Mouse (Mus musculus): ENCODE results near the gene Sfxn5. TPM values are rescaled to one million over a fixed set of nuclear protein-coding genes. Genes with fewer than 3 reads are reported as not detected.

Sfxn5 gene
- polyA plus RNA-seq, 1 experiment, result 27.9 TPM

DNA sequence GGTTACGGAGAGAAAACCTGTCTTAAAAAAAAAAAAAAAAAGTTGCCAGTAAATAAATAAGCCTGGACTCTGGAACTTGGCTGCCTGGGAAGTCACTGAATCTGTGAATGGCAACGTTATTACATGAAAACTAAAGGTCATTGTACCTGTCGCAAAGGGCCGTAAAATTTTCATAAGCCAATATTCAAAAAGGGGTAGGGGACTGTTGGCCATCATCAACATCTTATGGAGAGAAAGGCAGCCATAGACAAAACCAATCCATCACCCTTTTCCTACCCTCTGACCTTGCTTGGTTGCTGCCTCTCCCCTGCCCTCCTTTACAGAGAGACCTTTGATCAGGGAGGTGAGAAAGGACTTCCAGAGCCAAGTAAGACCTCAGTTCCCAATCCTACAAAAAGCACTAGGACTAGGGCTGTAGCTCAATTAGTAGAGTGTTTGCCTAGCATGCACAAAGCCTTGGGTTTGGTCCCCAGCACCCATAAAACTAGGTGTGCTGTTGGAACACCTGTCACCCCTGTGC, 3.5 kb downstream of the Sfxn5 start:
- 81% methylated on average over 4 of the region's 4 CpGs for WGBS
- H3K4me3 ChIP-seq (replicated peaks; ENCODE audit: control insufficient read depth, low read depth, low read length), result no peak overlapping the region
- TF ChIP-seq POLR2A (IDR thresholded peaks at IDR 0.05; ENCODE audit: borderline replicate concordance, control insufficient read depth, low read depth, low read length) (no peak), CTCF (IDR thresholded peaks at IDR 0.05; ENCODE audit: control insufficient read depth, insufficient read depth, low read length) (no peak)

DNA sequence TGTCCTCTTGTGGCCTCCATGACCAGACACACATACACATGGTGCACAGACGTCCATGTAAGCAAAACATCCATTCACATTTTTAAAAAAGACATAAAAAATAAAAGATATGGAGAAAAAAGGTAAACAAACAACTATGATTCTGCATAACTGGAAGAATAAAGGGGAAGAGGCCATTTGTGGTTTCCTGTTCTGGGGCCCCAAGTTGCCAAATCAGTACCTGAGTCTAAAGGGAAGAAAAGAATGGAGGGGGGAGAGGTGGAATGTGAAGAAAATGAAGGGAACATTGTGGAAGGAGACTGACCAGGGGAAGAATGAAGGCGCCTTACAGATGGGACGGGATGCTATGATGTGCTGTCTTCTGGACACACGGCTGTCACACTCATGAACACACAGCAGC, 6.7 kb downstream of the Sfxn5 start:
- 45% methylated on average over 4 of the region's 4 CpGs for WGBS

More for the DNA sequence above, 3.5 kb downstream of the Sfxn5 start:
- no peak overlapping the region for H3K27ac ChIP-seq (ENCODE audit: control insufficient read depth, insufficient read depth, low read depth, low read length, poor library complexity)
- peaks cover 7% of the 10 kb centered on the region for H3K4me1 ChIP-seq (ENCODE audit: control insufficient read depth, insufficient read depth, low read length)

DNA sequence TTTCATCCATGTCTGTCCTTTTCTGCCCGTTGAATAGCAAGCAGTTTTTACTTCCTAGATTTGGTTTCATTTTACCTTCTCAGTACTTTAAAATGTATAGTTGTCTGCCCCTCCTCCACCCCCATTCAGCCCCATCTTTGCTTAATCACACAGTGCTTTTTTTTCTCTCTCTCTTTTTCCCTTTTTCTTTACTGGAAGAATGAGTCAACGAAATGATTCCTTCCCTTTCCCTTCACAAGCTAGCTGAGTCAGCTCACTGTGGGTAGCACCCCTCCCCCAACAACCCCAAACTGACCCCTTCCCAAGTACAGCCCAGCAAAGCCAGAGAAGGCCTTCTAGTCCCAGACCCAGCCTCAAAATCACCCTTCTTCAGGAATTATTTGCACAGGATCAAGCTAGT, 8.1 kb downstream of the Sfxn5 start:
- Histone ChIP-seq H3K4me1 (ENCODE audit: control insufficient read depth, insufficient read depth, low read length) (peaks cover 8% of the 10 kb centered on the region), H3K27ac (ENCODE audit: control insufficient read depth, insufficient read depth, low read depth, low read length, poor library complexity) (peak overlapping the region; percentile 13; the same call in 1 of the 2 replicates), H3K4me3 (replicated peaks; ENCODE audit: control insufficient read depth, low read depth, low read length) (no peak overlapping the region)
- WGBS, result 5% methylated on average over 2 of the region's 2 CpGs
- TF ChIP-seq CTCF (IDR thresholded peaks at IDR 0.05; ENCODE audit: control insufficient read depth, insufficient read depth, low read length) (no peak), POLR2A (IDR thresholded peaks at IDR 0.05; ENCODE audit: borderline replicate concordance, control insufficient read depth, low read depth, low read length) (no peak)

More for the DNA sequence above, 6.7 kb downstream of the Sfxn5 start:
- H3K27ac ChIP-seq (ENCODE audit: control insufficient read depth, insufficient read depth, low read depth, low read length, poor library complexity), result peak overlapping the region; percentile 37; the same call in 1 of the 2 replicates
- no peak for TF ChIP-seq POLR2A (IDR thresholded peaks at IDR 0.05; ENCODE audit: borderline replicate concordance, control insufficient read depth, low read depth, low read length)
- TF ChIP-seq CTCF (IDR thresholded peaks at IDR 0.05; ENCODE audit: control insufficient read depth, insufficient read depth, low read length), result no peak
- H3K4me1 ChIP-seq (ENCODE audit: control insufficient read depth, insufficient read depth, low read length), result peaks cover 8% of the 10 kb centered on the region
- H3K4me3 ChIP-seq (replicated peaks; ENCODE audit: control insufficient read depth, low read depth, low read length), result peak overlapping the region; percentile 43

DNA sequence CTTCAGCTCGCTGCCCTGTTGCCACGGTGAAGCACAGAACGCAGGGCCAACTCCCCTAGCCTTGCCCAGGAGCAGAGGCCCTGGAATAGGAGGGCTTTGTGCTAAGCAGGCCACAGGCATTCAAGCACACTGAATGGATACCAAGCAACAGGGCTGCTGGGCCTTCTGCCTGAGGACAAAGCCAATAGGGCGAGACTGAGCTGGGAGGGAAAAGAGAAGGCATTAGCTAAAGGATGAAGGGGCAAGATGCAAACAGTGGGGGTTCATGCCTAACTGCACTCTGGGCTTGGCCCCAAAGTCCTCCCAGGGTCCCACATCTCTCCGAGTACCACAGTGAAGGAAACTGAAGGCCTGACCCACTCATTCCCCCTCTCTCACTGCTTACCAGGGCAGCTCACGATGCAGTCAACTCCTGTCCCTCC, 12.8 kb downstream of the Sfxn5 start:
- TF ChIP-seq POLR2A (IDR thresholded peaks at IDR 0.05; ENCODE audit: borderline replicate concordance, control insufficient read depth, low read depth, low read length), result no peak
- TF ChIP-seq CTCF (IDR thresholded peaks at IDR 0.05; ENCODE audit: control insufficient read depth, insufficient read depth, low read length), result no peak
- WGBS, result 85% methylated on average over 6 of the region's 6 CpGs

DNA sequence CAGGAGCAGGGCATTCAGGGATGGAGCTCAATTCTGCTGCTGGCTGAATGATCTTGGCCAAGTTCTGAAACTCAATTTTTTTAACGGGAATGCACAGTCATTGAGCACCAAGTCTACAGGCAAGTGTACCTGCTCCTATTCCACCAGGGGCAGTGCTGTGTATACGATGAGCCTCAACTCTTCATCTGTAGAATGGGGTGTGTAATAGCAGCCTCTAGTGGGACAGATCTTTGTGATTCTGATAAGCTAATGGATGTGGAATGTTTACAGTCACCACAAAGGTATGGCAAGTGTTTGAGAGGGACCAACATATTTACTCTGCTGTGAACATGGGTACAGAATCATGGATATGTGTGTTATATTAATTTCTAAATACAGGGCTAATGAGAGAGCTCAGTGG, 17.0 kb downstream of the Sfxn5 start:
- no peak overlapping the region for H3K27ac ChIP-seq (ENCODE audit: control insufficient read depth, insufficient read depth, low read depth, low read length, poor library complexity)
- 80% methylated on average over 2 of the region's 2 CpGs for WGBS

More for the DNA sequence above, 12.8 kb downstream of the Sfxn5 start:
- Histone ChIP-seq H3K27ac (ENCODE audit: control insufficient read depth, insufficient read depth, low read depth, low read length, poor library complexity) (no peak overlapping the region), H3K4me1 (ENCODE audit: control insufficient read depth, insufficient read depth, low read length) (peaks cover 4% of the 10 kb centered on the region; the same call in 1 of the 2 replicates), H3K4me3 (replicated peaks; ENCODE audit: control insufficient read depth, low read depth, low read length) (no peak overlapping the region)

DNA sequence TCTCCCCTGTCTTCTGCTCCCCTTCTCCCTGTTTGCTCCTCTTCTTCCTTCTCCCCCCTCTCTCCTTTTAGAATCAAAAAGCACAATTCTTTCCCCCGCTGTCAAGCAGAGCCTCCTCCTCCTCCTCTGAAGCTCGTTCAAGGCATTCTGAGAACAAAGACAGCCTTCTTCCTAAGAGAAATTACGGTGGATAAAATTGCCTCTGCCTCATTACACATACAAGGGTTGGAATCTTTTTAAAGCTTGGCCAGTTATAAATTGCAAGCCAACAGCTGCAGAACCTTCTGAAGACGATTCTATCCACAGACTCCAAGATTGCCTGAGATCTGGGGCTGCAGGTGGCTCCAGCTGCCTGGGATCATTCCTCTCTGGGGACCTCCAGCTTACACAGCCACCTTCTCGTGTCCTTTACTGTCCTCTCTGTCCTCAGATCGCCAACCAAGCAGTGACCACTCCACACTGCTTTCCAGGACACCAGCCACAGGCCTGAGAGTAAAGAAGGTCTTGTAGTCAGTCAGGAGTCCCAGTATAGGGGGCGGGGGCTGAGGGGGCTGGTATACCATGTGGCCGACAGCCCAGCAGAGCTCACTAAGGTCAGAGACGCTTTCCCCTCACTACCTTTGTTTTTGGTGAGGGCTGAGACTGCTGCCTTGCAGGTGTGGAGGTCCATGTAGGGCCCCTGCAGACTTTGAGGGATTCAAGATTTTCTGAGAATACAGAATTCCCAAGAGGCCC, 19.0 kb downstream of the Sfxn5 start:
- 80% methylated on average over 9 of the region's 9 CpGs for WGBS
- H3K27ac ChIP-seq (ENCODE audit: control insufficient read depth, insufficient read depth, low read depth, low read length, poor library complexity), result no peak overlapping the region
- TF ChIP-seq CTCF (IDR thresholded peaks at IDR 0.05; ENCODE audit: control insufficient read depth, insufficient read depth, low read length), result no peak
- no peak for TF ChIP-seq POLR2A (IDR thresholded peaks at IDR 0.05; ENCODE audit: borderline replicate concordance, control insufficient read depth, low read depth, low read length)
- no peaks in the 10 kb centered on the region for H3K4me1 ChIP-seq (ENCODE audit: control insufficient read depth, insufficient read depth, low read length)
- no peak overlapping the region for H3K4me3 ChIP-seq (replicated peaks; ENCODE audit: control insufficient read depth, low read depth, low read length)

More for the DNA sequence above, 17.0 kb downstream of the Sfxn5 start:
- TF ChIP-seq CTCF (IDR thresholded peaks at IDR 0.05; ENCODE audit: control insufficient read depth, insufficient read depth, low read length) (no peak), POLR2A (IDR thresholded peaks at IDR 0.05; ENCODE audit: borderline replicate concordance, control insufficient read depth, low read depth, low read length) (no peak)
- H3K4me3 ChIP-seq (replicated peaks; ENCODE audit: control insufficient read depth, low read depth, low read length), result no peak overlapping the region
- no peaks in the 10 kb centered on the region for H3K4me1 ChIP-seq (ENCODE audit: control insufficient read depth, insufficient read depth, low read length)

DNA sequence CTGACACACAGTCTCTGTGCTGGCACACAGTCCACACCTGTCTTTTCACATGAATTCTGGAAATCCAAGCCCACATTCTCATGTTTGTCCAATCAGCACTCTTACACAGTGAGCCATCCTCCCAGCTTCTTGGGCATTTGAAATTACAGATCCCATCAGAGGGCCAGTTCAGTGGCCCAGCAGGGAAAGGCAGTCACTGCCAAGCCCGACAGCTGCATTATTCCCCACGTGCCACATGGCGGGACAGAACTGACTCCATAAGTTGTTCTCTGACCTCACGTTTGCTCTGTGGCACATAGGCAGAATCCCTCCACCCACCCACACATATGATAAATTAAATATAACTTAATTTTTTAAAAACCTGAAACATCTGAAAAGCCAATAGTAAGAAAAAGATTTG, 25.3 kb downstream of the Sfxn5 start:
- 77% methylated on average over 4 of the region's 4 CpGs for WGBS
- peaks cover 1% of the 10 kb centered on the region; the same call in 1 of the 2 replicates for H3K4me1 ChIP-seq (ENCODE audit: control insufficient read depth, insufficient read depth, low read length)

DNA sequence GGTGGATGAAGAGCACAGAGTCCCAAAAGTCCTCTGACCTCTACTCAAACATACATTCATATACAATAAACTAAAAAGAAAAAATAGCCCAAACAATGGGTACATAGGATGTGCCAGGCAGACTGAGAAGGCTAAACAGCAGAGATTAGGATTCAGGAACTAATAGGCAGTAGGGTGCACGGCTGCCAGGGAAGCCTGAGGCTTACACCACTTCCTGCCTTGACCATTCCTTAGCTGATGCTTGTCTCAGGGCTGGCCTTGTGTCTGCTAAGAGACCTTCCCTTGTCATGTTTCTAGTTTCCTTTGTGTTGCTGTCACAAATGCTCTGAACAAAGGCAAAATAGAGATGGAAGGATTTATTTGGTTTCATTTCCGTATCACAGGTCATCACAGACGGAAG, 26.8 kb downstream of the Sfxn5 start:
- Histone ChIP-seq H3K4me3 (replicated peaks; ENCODE audit: control insufficient read depth, low read depth, low read length) (no peak overlapping the region), H3K4me1 (ENCODE audit: control insufficient read depth, insufficient read depth, low read length) (peaks cover 1% of the 10 kb centered on the region; the same call in 1 of the 2 replicates), H3K27ac (ENCODE audit: control insufficient read depth, insufficient read depth, low read depth, low read length, poor library complexity) (no peak overlapping the region)
- WGBS, result 51% methylated on average over 3 of the region's 3 CpGs
- TF ChIP-seq CTCF (IDR thresholded peaks at IDR 0.05; ENCODE audit: control insufficient read depth, insufficient read depth, low read length) (no peak), POLR2A (IDR thresholded peaks at IDR 0.05; ENCODE audit: borderline replicate concordance, control insufficient read depth, low read depth, low read length) (no peak)

More for the DNA sequence above, 25.3 kb downstream of the Sfxn5 start:
- Histone ChIP-seq H3K27ac (ENCODE audit: control insufficient read depth, insufficient read depth, low read depth, low read length, poor library complexity) (no peak overlapping the region), H3K4me3 (replicated peaks; ENCODE audit: control insufficient read depth, low read depth, low read length) (no peak overlapping the region)
- TF ChIP-seq POLR2A (IDR thresholded peaks at IDR 0.05; ENCODE audit: borderline replicate concordance, control insufficient read depth, low read depth, low read length) (no peak), CTCF (IDR thresholded peaks at IDR 0.05; ENCODE audit: control insufficient read depth, insufficient read depth, low read length) (no peak)

All from bone marrow, adult 2 months (tissue).